Mouse (Mus musculus) intestine, embryonic 16.5 days (tissue): Measurements from ENCODE around the gene Cops2. TPM values are rescaled to one million over a fixed set of nuclear protein-coding genes. Genes with fewer than 3 reads are reported as not detected.

Source experiments
- ATAC-seq: fragments of 200-750 bp; cut with Nextera tagmentation; 2 replicates; pipeline ENCODE4 v1.8.0; 2017; ENCODE audit warnings: moderate TSS enrichment, moderate library complexity
- H3K27ac ChIP-seq: fragments of 300-500 bp; sonication (generic); 2 replicates; pipeline ENCODE4 v1.5.1; 2014; ENCODE audit warnings: mild to moderate bottlenecking, low read length
- H3K27me3 ChIP-seq: fragments of 300-500 bp; sonication (generic); replicated peaks from 2 replicates; pipeline ENCODE4 v1.6.1; 2014; ENCODE audit warnings: low read length, control low read depth, mixed read lengths; ENCODE audit not compliant: control insufficient read depth, insufficient read depth
- H3K36me3 ChIP-seq: fragments of 300-500 bp; sonication (generic); 2 replicates; pipeline ENCODE4 v1.6.1; 2014; ENCODE audit warnings: low read length, control low read depth; ENCODE audit not compliant: control insufficient read depth, insufficient read depth
- H3K4me1 ChIP-seq: fragments of 300-500 bp; sonication (generic); 2 replicates; pipeline ENCODE4 v1.6.1; 2014; ENCODE audit warnings: low read length, control low read depth, mixed read lengths; ENCODE audit not compliant: control insufficient read depth, insufficient read depth
- H3K4me2 ChIP-seq: fragments of 300-500 bp; sonication (generic); 2 replicates; pipeline ENCODE4 v1.6.1; 2014; ENCODE audit warnings: low read depth, low read length, control low read depth
- H3K4me3 ChIP-seq: fragments of 300-500 bp; sonication (generic); 2 replicates; pipeline ENCODE4 v1.5.1; 2014; ENCODE audit warnings: mild to moderate bottlenecking, low read length
- H3K9ac ChIP-seq: fragments of 300-500 bp; sonication (generic); 2 replicates; pipeline ENCODE4 v1.6.1; 2014; ENCODE audit warnings: low read depth, low read length
- H3K9me3 ChIP-seq: fragments of 300-500 bp; sonication (generic); 2 replicates; pipeline ENCODE4 v1.6.1; 2016; ENCODE audit warnings: low read length, control low read depth; ENCODE audit not compliant: control insufficient read depth
- WGBS: fragments of 180-500 bp; shearing (Covaris S2); extraction: QIAGEN DNeasy Blood & Tissue Kit; methylation state at CpG from one replicate; pipeline ENCODE4 v1.1.7; 2014; 5-methylcytosine and 5-hydroxymethylcytosine counted together
- polyA plus RNA-seq: library from polyadenylated mRNA; unstranded; fragments of >200 nt; fragmentation: Nextera tagmentation; extraction: Ambion mirVana; gene quantifications from 2 replicates; pipeline ENCODE4 v1.2.1, GENCODE M21; 2015

The Cops2 gene
- polyA plus RNA-seq, result 49.6 and 54.3 TPM in 2 replicates

- under 1% methylated on average over 54 of the region's 54 CpGs for whole genome bisulfite sequencing
- Histone ChIP-seq H3K9me3 (no peaks in the 10 kb centered on the region), H3K4me1 (peaks cover 3% of the 10 kb centered on the region; the same call in 1 of the 2 replicates), H3K27ac (peak within 1 kb of the TSS; percentile 85), H3K36me3 (no peaks in the 10 kb centered on the region), H3K27me3 (no peaks in the 10 kb centered on the region), H3K9ac (peak within 1 kb of the TSS; percentile 99), H3K4me2 (peak within 1 kb of the TSS; percentile 68), H3K4me3 (peak within 1 kb of the TSS; percentile 99)
- peak; percentile 99 for ATAC-seq
Measured at GRCm38 (mm10) chr2:125858521-125859280, at the start of gene Cops2, which contains the start of gene Galk2. Gene Cops2 (minus strand): TSS chr2:125859139. Gene Galk2 (plus strand): TSS chr2:125859109.

DNA sequence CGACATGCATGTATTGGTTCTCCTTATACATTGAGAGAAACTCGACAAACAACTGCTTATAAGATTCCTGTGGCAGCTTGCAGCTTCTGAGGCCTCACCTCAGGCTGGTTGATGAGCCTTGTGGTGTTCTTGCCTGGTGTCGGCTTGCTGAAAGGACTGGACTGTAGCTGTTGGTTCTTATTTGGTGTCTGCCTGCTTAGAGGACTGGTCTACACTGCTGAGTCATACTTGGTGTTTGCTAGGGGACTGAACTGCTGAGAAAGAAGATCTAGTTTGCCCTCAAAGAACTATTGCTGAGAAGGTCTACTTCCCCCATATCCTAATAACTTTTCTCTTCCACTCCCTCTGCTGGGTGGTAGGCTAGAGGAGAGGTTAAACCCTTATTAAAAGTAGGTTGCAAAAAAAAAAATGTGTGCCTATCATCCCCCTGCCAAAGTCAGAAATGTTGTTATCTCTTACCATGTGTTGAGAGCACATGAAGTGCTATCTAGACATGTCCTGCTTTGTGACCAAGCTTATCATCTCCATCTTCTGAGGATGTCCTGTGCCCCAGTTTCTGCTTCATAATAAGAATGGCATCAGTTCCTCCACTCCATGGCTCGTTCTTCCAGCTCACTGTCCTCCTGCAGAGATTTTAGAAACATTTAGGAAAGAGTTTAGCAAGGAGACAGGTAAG is 48.8 kb upstream of the Cops2 start:
- H3K9me3 ChIP-seq, result no peaks in the 10 kb centered on the region
- H3K4me3 ChIP-seq, result no peak overlapping the region
- H3K4me2 ChIP-seq, result no peak overlapping the region
- H3K9ac ChIP-seq, result no peak overlapping the region
- no peaks in the 10 kb centered on the region for H3K4me1 ChIP-seq
- no peak overlapping the region for H3K27ac ChIP-seq
- no peak for ATAC-seq
- peaks cover 5% of the 10 kb centered on the region; the same call in 1 of the 2 replicates for H3K36me3 ChIP-seq
- no peaks in the 10 kb centered on the region for H3K27me3 ChIP-seq
- WGBS, result 81% methylated on average over 4 of the region's 4 CpGs

DNA sequence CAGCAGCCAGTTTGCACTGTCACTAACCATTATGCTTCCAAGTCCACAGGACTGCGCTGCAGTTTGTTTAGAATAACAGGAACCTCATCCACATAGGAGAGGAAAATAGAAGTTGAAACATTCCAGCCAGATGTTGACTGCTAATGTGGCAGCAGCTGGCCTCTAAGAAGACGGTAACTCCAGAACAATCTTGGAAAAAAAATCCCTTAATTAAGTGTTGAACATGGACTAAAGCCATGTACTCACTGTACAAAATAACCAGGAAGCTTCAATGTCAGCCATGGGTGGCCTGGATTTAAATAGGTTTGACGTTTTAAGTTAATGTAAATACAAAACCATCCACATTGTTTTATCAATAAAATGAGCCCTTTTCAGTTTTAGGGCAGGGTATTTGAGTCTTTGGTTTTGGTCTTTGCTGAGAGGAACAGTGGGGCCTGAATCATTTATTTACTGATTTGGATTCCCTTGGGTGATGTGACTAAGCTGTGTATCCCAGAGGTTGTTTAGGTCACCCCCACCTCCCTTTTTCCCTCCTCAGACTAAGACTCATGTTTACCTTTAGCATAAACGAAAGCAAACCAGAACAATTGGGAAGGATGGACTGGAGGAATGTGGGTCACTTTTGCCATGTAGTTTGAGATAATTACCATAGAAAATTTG is 47.6 kb upstream of the Cops2 start:
- Histone ChIP-seq H3K9me3 (no peaks in the 10 kb centered on the region), H3K9ac (no peak overlapping the region), H3K36me3 (peaks cover 5% of the 10 kb centered on the region; the same call in 1 of the 2 replicates), H3K4me1 (no peaks in the 10 kb centered on the region), H3K4me3 (no peak overlapping the region), H3K27ac (no peak overlapping the region), H3K4me2 (no peak overlapping the region), H3K27me3 (no peaks in the 10 kb centered on the region)
- ATAC-seq, result no peak
- 58% methylated on average over 4 of the region's 4 CpGs for WGBS

DNA sequence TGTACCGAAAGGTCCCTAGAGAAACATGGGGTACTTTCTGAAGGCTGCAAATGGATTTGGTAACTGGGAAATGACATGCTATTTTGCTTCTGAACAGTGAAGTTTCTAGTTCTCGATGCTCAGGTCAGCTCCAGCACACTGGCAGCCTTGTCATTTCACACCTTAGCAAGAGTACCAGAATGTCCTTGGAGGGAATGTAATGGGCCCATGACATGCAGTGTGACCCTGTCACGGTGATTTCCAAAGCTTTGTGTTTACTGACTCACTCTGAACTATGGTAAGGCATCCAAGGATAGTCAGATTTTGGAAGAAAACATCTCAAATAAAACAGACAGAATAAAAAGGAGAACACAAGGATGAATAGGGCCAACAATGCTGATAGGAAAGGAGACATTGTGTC is 42.5 kb upstream of the Cops2 start:
- Histone ChIP-seq H3K36me3 (peaks cover 5% of the 10 kb centered on the region; the same call in 1 of the 2 replicates), H3K9ac (no peak overlapping the region), H3K27ac (no peak overlapping the region), H3K9me3 (no peaks in the 10 kb centered on the region), H3K4me3 (no peak overlapping the region), H3K4me2 (no peak overlapping the region), H3K27me3 (no peaks in the 10 kb centered on the region), H3K4me1 (no peaks in the 10 kb centered on the region)
- 88% methylated on average over 3 of the region's 3 CpGs for WGBS
- ATAC-seq, result no peak

GRCm38 (mm10) chr2:125900797-125901410 is 42.0 kb upstream of the Cops2 start:
- Histone ChIP-seq H3K4me1 (no peaks in the 10 kb centered on the region), H3K4me2 (no peak overlapping the region), H3K9ac (no peak overlapping the region), H3K9me3 (no peaks in the 10 kb centered on the region), H3K36me3 (peaks cover 5% of the 10 kb centered on the region; the same call in 1 of the 2 replicates), H3K27me3 (no peaks in the 10 kb centered on the region), H3K27ac (no peak overlapping the region), H3K4me3 (no peak overlapping the region)
- ATAC-seq, result peak; percentile 67
- whole genome bisulfite sequencing, result 88% methylated on average over 6 of the region's 6 CpGs

DNA sequence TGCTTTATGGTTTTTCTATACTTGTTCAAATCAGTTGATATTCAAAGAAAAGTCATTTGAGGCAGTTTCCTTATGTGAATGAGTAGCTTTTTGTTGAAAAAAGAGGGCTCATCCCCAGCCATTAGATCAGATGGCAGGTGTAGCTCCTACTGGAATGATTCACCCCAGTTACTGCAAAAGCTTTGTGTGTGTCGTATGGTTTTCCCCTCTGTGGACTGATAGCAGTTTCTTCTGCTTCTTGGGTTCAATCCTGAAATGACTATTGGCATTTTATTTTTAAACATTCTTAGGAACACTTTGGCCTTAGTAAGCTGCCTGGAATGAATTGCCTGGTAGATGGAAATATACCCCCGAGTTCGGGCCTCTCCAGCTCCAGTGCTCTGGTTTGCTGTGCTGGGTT is 37.4 kb upstream of the Cops2 start:
- Histone ChIP-seq H3K4me1 (no peaks in the 10 kb centered on the region), H3K9ac (no peak overlapping the region), H3K9me3 (no peaks in the 10 kb centered on the region), H3K4me2 (no peak overlapping the region), H3K36me3 (no peaks in the 10 kb centered on the region), H3K27me3 (no peaks in the 10 kb centered on the region), H3K4me3 (no peak overlapping the region), H3K27ac (no peak overlapping the region)
- 94% methylated on average over 3 of the region's 3 CpGs for WGBS
- no peak for ATAC-seq

DNA sequence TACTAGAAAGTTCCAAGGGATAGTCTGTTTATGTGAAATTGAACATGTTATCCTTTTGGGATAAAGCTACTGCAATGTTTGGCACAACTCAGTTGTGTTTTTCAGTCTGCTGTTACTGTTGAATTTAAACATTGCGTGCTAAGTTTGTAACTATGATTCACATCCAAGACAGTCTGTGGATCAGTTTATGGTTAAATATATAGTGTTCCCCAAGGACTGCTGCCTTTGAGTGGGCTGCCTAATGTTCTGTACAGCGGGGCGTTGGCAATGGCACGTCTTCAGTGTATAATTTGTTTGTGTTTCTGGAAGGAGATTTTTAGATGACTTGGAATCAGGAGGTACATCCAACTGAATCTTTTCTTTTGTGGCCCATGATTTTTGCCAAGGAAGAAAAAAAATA is 36.2 kb upstream of the Cops2 start:
- H3K9ac ChIP-seq, result no peak overlapping the region
- no peaks in the 10 kb centered on the region for H3K27me3 ChIP-seq
- H3K27ac ChIP-seq, result no peak overlapping the region
- no peaks in the 10 kb centered on the region for H3K4me1 ChIP-seq
- H3K4me2 ChIP-seq, result no peak overlapping the region
- H3K9me3 ChIP-seq, result no peaks in the 10 kb centered on the region
- H3K36me3 ChIP-seq, result no peaks in the 10 kb centered on the region
- no peak for ATAC-seq
- H3K4me3 ChIP-seq, result no peak overlapping the region
- WGBS, result 73% methylated on average over 4 of the region's 4 CpGs

DNA sequence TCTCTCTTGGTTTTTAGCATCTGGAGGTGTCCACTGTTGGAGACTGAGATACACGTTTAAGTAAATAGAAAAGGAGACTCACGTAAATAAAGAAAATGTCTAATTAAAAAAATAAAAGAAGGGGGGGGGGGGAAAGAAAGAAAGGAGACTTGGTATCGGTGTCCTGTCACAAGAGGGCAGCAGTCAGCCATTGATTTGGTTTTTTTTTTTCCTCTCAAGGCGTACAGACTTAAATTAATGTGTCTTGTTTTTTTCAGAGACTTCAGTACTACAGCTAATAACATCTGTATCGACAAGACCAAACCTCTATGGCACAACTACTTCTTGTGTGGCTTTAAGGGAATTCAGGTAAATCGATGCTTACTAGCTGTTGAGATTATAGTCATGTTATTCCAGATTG is 34.2 kb upstream of the Cops2 start:
- no peaks in the 10 kb centered on the region for H3K27me3 ChIP-seq
- no peaks in the 10 kb centered on the region for H3K4me1 ChIP-seq
- ATAC-seq, result no peak
- H3K36me3 ChIP-seq, result no peaks in the 10 kb centered on the region
- 46% methylated on average over 6 of the region's 6 CpGs for WGBS
- no peak overlapping the region for H3K27ac ChIP-seq
- H3K9me3 ChIP-seq, result no peaks in the 10 kb centered on the region
- no peak overlapping the region for H3K4me2 ChIP-seq
- no peak overlapping the region for H3K4me3 ChIP-seq
- no peak overlapping the region for H3K9ac ChIP-seq
